Mouse (Mus musculus) left cerebral cortex, postnatal 10 days (tissue): ENCODE data around the gene Olfr1162. TPM values are rescaled to one million over a fixed set of nuclear protein-coding genes. Genes with fewer than 3 reads are reported as not detected.
"Not testable (repeated sequence)": the region's sequence is repeated elsewhere in the genome, so short reads cannot be mapped to it uniquely, and the experiment has no call there.

Experiments used
- DNase-seq, 2 experiments: peaks; one replicate each; pipeline ENCODE4 v3.0.0; 2021 to 2022; ENCODE audit warnings: low spot score in 2 of 2, mixed read lengths in 1 of 2; ENCODE audit errors: extremely low spot score in 1 of 2
- intact Hi-C: fragments of 180-260 bp; cut with DNase I; formaldehyde crosslinking; loops from one replicate; pipeline ENCODE4 v1.15.1; 2025
- total RNA-seq, 2 experiments: library from RNA; stranded (reverse); gene quantifications; 2 replicates each; pipeline ENCODE4 v1.2.3; 2021

Olfr1162 gene
- not detected for total RNA-seq

GRCm38 (mm10) chr2:88051029-88051428 lies at the start of gene Olfr1162:
TSS of gene Olfr1162 (minus strand) at chr2:88051129.
- intact Hi-C loops: no loop called here
- DNase-seq: no peak

GRCm38 (mm10) chr2:88093866-88094265 lies 42.9 kb upstream of the Olfr1162 start, which contains the start of gene Olfr1164:
TSS of gene Olfr1164 (minus strand) at chr2:88093966.
- intact Hi-C loops: no loop called here
- DNase-seq: no peak

GRCm38 (mm10) chr2:88071730-88072129 lies 20.8 kb upstream of the Olfr1162 start, which contains the start of gene Olfr1163:
TSS of gene Olfr1163 (minus strand) at chr2:88071830.
- no peak for DNase-seq
- intact Hi-C loops: no loop called here

GRCm38 (mm10) chr2:88063587-88063986 lies 12.7 kb upstream of the Olfr1162 start:
- DNase-seq: no peak
- intact Hi-C loops: no loop called here

GRCm38 (mm10) chr2:88037599-88037998 lies 13.3 kb downstream of the Olfr1162 start, which contains the start of gene Olfr73:
TSS of gene Olfr73 (minus strand) at chr2:88037699.
- no peak for DNase-seq
- intact Hi-C loops: no loop called here

- intact Hi-C loops, DNase-seq: not testable (repeated sequence)
Measured at GRCm38 (mm10) chr2:88022474-88022873, 28.5 kb downstream of the Olfr1162 start, which contains the start of gene Olfr1161. TSS of gene Olfr1161 (plus strand) at chr2:88022774.

GRCm38 (mm10) chr2:88007515-88008318 lies 43.2 kb downstream of the Olfr1162 start, which contains the start of gene Olfr1160:
TSS of gene Olfr1160 (minus strand) at chr2:88008268.
- DNase-seq: no peak
- intact Hi-C loops: no loop called here

Other genes with a start within 250 kb of the Olfr1162 start
- not detected for gene Olfr1145, start 241.3 kb downstream of the Olfr1162 start, total RNA-seq
- gene Olfr1148, start 220.6 kb downstream of the Olfr1162 start, total RNA-seq: not detected
- not detected for gene Olfr1150-ps1, start 207.1 kb downstream of the Olfr1162 start, total RNA-seq
- gene Olfr1151, start 195.3 kb downstream of the Olfr1162 start, total RNA-seq: not detected
- gene Olfr1152, start 184.6 kb downstream of the Olfr1162 start, total RNA-seq: not detected
- not detected for gene Olfr1153, start 156.2 kb downstream of the Olfr1162 start, total RNA-seq
- gene Olfr1154, start 146.0 kb downstream of the Olfr1162 start, total RNA-seq: not detected
- not detected for gene Olfr1155, start 106.0 kb downstream of the Olfr1162 start, total RNA-seq
- not detected for gene Olfr1156, start 98.0 kb downstream of the Olfr1162 start, total RNA-seq
- not detected for gene Olfr1157, start 82.8 kb downstream of the Olfr1162 start, total RNA-seq
- gene Olfr74, start 76.5 kb downstream of the Olfr1162 start, total RNA-seq: not detected
- not detected for gene Olfr1158, start 61.0 kb downstream of the Olfr1162 start, total RNA-seq
- gene Olfr1160, start 42.9 kb downstream of the Olfr1162 start, total RNA-seq: not detected
- not detected for gene Olfr1161, start 28.4 kb downstream of the Olfr1162 start, total RNA-seq
- not detected for gene Olfr73, start 13.4 kb downstream of the Olfr1162 start, total RNA-seq
- gene Olfr1163, start 20.7 kb upstream of the Olfr1162 start, total RNA-seq: not detected
- not detected for gene Olfr1164, start 42.8 kb upstream of the Olfr1162 start, total RNA-seq
- not detected for gene Olfr1166, start 77.1 kb upstream of the Olfr1162 start, total RNA-seq
- not detected for gene Olfr1167, start 104.1 kb upstream of the Olfr1162 start, total RNA-seq
- not detected for gene Olfr1168, start 130.8 kb upstream of the Olfr1162 start, total RNA-seq
- not detected for gene Olfr1170, start 177.2 kb upstream of the Olfr1162 start, total RNA-seq
- not detected for gene Olfr1173, start 228.7 kb upstream of the Olfr1162 start, total RNA-seq